Mouse (Mus musculus): Measurements from ENCODE around the gene Slc5a9. TPM values are rescaled to one million over a fixed set of nuclear protein-coding genes. Genes with fewer than 3 reads are reported as not detected.
A peak's percentile ranks its signal among the peaks of the same experiment; 100 is the strongest.
"Not testable (repeated sequence)": the region's sequence is repeated elsewhere in the genome, so short reads cannot be mapped to it uniquely, and the experiment has no call there.

Gene Slc5a9
- not detected in 2 replicates for total RNA-seq (2017)

GRCm38 (mm10) chr4:111902775-111903174, at the start of gene Slc5a9:
Gene Slc5a9, minus strand, starts transcription at chr4:111902918.
- ATAC-seq (replicated peaks; ENCODE audit: low read depth, poor library complexity, severe bottlenecking) = no peak

GRCm38 (mm10) chr4:111919092-111919491, 16.4 kb upstream of the Slc5a9 start, which contains the start of gene Skint8:
Gene Skint8, plus strand, starts transcription at chr4:111919392.
- ATAC-seq (replicated peaks; ENCODE audit: low read depth, poor library complexity, severe bottlenecking) = no peak

GRCm38 (mm10) chr4:111907926-111908325, 5.2 kb upstream of the Slc5a9 start:
- ATAC-seq (replicated peaks; ENCODE audit: low read depth, poor library complexity, severe bottlenecking) = peak; percentile 95

GRCm38 (mm10) chr4:111901473-111901872, 1.2 kb downstream of the Slc5a9 start:
- ATAC-seq (replicated peaks; ENCODE audit: low read depth, poor library complexity, severe bottlenecking) = no peak

GRCm38 (mm10) chr4:111900491-111900890, 2.2 kb downstream of the Slc5a9 start:
- not testable (repeated sequence) for ATAC-seq (replicated peaks; ENCODE audit: low read depth, poor library complexity, severe bottlenecking)

GRCm38 (mm10) chr4:111898566-111898965, 4.2 kb downstream of the Slc5a9 start:
- no peak for ATAC-seq (replicated peaks; ENCODE audit: low read depth, poor library complexity, severe bottlenecking)

GRCm38 (mm10) chr4:111897755-111898154, 5.0 kb downstream of the Slc5a9 start:
- ATAC-seq (replicated peaks; ENCODE audit: low read depth, poor library complexity, severe bottlenecking) = 0 out of 2 replicates have a peak, but pooled peaks have one; percentile 46

- no peak for ATAC-seq (replicated peaks; ENCODE audit: low read depth, poor library complexity, severe bottlenecking)
These were observed 10.6 kb downstream of the Slc5a9 start for GRCm38 (mm10) chr4:111892138-111892537.

GRCm38 (mm10) chr4:111886607-111887006, 16.1 kb downstream of the Slc5a9 start:
- peak; percentile 77 for ATAC-seq (replicated peaks; ENCODE audit: low read depth, poor library complexity, severe bottlenecking)

GRCm38 (mm10) chr4:111886018-111886417, 16.7 kb downstream of the Slc5a9 start:
- ATAC-seq (replicated peaks; ENCODE audit: low read depth, poor library complexity, severe bottlenecking) = peak; percentile 86

- ATAC-seq (replicated peaks; ENCODE audit: low read depth, poor library complexity, severe bottlenecking) = no peak
These were observed 19.2 kb downstream of the Slc5a9 start for GRCm38 (mm10) chr4:111883543-111883942.

GRCm38 (mm10) chr4:111880112-111880875, 22.4 kb downstream of the Slc5a9 start:
- ATAC-seq (replicated peaks; ENCODE audit: low read depth, poor library complexity, severe bottlenecking) = no peak

GRCm38 (mm10) chr4:111867743-111868401, 34.8 kb downstream of the Slc5a9 start:
- no peak for ATAC-seq (replicated peaks; ENCODE audit: low read depth, poor library complexity, severe bottlenecking)

- ATAC-seq (replicated peaks; ENCODE audit: low read depth, poor library complexity, severe bottlenecking) = no peak
These were observed 36.0 kb downstream of the Slc5a9 start for GRCm38 (mm10) chr4:111866701-111867100.

GRCm38 (mm10) chr4:111852626-111853025, 50.1 kb downstream of the Slc5a9 start:
- ATAC-seq (replicated peaks; ENCODE audit: low read depth, poor library complexity, severe bottlenecking) = no peak

- ATAC-seq (replicated peaks; ENCODE audit: low read depth, poor library complexity, severe bottlenecking) = no peak
These were observed 63.8 kb downstream of the Slc5a9 start for GRCm38 (mm10) chr4:111838882-111839281.

Other genes starting within 250 kb of the Slc5a9 start
- 15.8 and 25.5 TPM in 2 replicates for gene Spata6, start 182.9 kb downstream of the Slc5a9 start, total RNA-seq (2017)
- gene Skint8, start 16.5 kb upstream of the Slc5a9 start, total RNA-seq (2017) = not detected in 2 replicates
- gene Skint7, start 70.0 kb upstream of the Slc5a9 start, total RNA-seq (2017) = not detected in 2 replicates
- gene Skint1, start 103.4 kb upstream of the Slc5a9 start, total RNA-seq (2017) = not detected in 2 replicates
- gene Skint4, start 169.1 kb upstream of the Slc5a9 start, total RNA-seq (2017) = not detected in 2 replicates

All from common myeloid progenitor, adult 5-6 weeks (primary cell).